Mouse (Mus musculus) liver, embryonic 14.5 days (tissue): ENCODE measurements around the gene Fah.

Experiments
- CTCF ChIP-seq: IDR thresholded peaks from 2 replicates; pipeline ENCODE4 v1.5.1; 2016; ENCODE audit warnings: antibody characterized with exemption, low read depth, control low read depth
- EP300 ChIP-seq: IDR thresholded peaks from 2 replicates; pipeline ENCODE4 v1.6.1; 2016; ENCODE audit warnings: antibody characterized with exemption, low read depth

DNA sequence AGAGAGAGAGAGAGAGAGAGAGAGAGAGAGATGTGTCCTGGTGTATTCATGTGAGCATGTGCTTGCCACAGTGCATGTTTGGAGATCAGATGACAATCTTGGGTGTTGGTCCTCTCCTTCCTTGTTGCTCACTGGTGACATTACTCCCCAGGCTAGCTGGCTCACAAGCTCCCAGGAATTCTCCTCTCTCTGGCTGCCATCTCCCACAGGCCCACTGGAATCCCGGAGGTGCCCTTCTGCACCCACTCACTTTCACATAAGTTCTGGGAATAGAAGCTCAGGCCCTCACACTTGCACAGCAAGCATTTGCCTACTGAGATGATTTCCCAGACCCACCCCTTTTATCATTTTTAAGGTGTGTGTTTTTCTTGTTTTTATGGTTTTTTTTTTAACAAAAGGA, 26.8 kb downstream of the Fah start:
- TF ChIP-seq CTCF (no peak), EP300 (no peak)
